Mouse (Mus musculus) liver, adult 2 months (tissue): ENCODE data around the gene Snapin.

ENCODE experiments used
- CTCF ChIP-seq: fragments of 200-500 bp; IDR thresholded peaks from 2 replicates; pipeline ENCODE4 v1.5.1; 2011; ENCODE audit warnings: low read depth, low read length, control low read depth
- POLR2A ChIP-seq: fragments of 200-500 bp; IDR thresholded peaks from 2 replicates; pipeline ENCODE4 v1.6.1; 2011; ENCODE audit warnings: low read length, control low read depth; ENCODE audit not compliant: insufficient read depth; ENCODE audit errors: extremely low read depth

DNA sequence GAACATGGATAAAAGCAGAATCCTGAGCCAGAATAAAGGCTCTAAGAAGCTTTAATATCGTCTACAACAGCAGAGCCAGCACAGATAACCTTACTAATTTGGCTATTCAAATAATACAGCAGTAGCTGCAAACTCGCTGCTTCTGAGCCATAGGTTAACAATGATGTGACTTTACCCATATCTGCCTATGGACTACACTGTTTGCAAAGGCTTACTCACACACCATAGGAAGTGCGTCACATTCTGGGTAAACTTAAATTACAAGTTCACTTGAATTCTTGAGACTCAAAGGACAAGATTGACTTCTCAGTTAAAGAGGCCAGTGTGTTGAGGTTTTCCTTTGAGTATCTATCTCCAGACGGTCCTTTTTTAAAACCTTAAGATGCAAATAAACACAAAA is 12.6 kb upstream of the Snapin start:
- TF ChIP-seq CTCF (no peak), POLR2A (no peak)
